27 mouse cellular contexts compared by ENCODE assay signal in the genomic region with DNA sequence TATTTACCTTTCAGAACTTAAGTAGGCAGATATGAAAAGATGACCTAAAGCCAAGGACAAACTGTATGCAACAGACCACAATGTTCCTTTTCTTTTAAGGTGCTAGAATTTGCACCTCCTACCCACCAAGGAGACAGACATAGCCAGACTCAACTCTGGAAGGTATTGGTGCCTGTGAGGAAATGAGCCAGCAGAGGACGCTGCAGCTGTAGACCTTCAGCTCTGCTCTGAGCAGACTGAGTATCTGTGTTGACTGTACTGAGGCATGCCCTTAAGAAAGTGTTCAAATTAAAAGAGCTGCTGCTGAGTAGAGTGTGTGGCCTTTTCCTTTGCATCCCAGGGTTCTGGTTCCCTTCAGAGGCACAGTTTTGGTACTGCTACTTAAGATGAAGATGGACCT. TPM values are rescaled to one million over a fixed set of nuclear protein-coding genes. Genes with fewer than 3 reads are reported as not detected.
DNase-seq lines count a peak whose midpoint lies in the region; ATAC-seq and TF ChIP-seq lines count a peak whose summit lies in the region.
"Had no signal": no experiment of that assay in that cellular context is flagged by ENCODE, and none has a peak within 500 bp of the region (broad histone marks: within the 10 kb centered on the region; RNA-seq: fewer than 3 reads in every experiment).

No protein-coding gene starts in this region.

- H3K27ac ChIP-seq in intestine, postnatal 0 days (ENCODE audit: low read depth, low read length) = no peak overlapping the region
- no peak overlapping the region for H3K27ac ChIP-seq in intestine, embryonic 15.5 days
- H3K27ac ChIP-seq in lung, postnatal 0 days (ENCODE audit: low read length) = no peak overlapping the region
- no peak overlapping the region for H3K27ac ChIP-seq in MEL (ENCODE audit: control insufficient read depth, low read depth, low read length)
- H3K27ac ChIP-seq in stomach, postnatal 0 days (replicated peaks) = no peak overlapping the region
- H3K27ac ChIP-seq: embryonic facial prominence, embryonic 10.5 days; heart, adult 2 months; heart, embryonic 13.5 days; limb, embryonic 10.5 days; neural tube, embryonic 15.5 days had no signal

- no peak for TF ChIP-seq RAD21 in MEL (IDR thresholded peaks at IDR 0.05; ENCODE audit: low read depth, low read length)

- H3K4me1 ChIP-seq in intestine, postnatal 0 days (replicated peaks; ENCODE audit: control insufficient read depth, insufficient read depth, low read length) = no peaks in the 10 kb centered on the region
- H3K4me1 ChIP-seq in intestine, embryonic 15.5 days (replicated peaks) = no peaks in the 10 kb centered on the region
- no peaks in the 10 kb centered on the region for H3K4me1 ChIP-seq in lung, postnatal 0 days (ENCODE audit: insufficient read depth, low read depth, low read length)
- no peaks in the 10 kb centered on the region for H3K4me1 ChIP-seq in MEL (ENCODE audit: control insufficient read depth in 1 of 2, insufficient read depth in 2 of 2, low read length in 2 of 2)
- no peaks in the 10 kb centered on the region for H3K4me1 ChIP-seq in stomach, postnatal 0 days (replicated peaks; ENCODE audit: control insufficient read depth, insufficient read depth)
- H3K4me1 ChIP-seq: embryonic facial prominence, embryonic 10.5 days; heart, embryonic 13.5 days; limb, embryonic 10.5 days; neural tube, embryonic 15.5 days had no signal

- H3K36me3 ChIP-seq in intestine, postnatal 0 days (ENCODE audit: control insufficient read depth, insufficient read depth) = peaks cover 86% of the 10 kb centered on the region
- H3K36me3 ChIP-seq in intestine, embryonic 15.5 days = peaks cover 40% of the 10 kb centered on the region
- H3K36me3 ChIP-seq in lung, postnatal 0 days (ENCODE audit: insufficient read depth, low read length) = peaks cover 32% of the 10 kb centered on the region
- H3K36me3 ChIP-seq in MEL (ENCODE audit: control insufficient read depth in 1 of 2, insufficient read depth in 2 of 2, low read length in 2 of 2) = peaks cover 0 to 40% of the 10 kb centered on the region in 2 experiments; a peak in 2 of 4 replicates
- peaks cover 26% of the 10 kb centered on the region for H3K36me3 ChIP-seq in stomach, postnatal 0 days (ENCODE audit: control insufficient read depth, insufficient read depth, low read length)

- H3K9ac ChIP-seq in intestine, postnatal 0 days (ENCODE audit: low read depth, low read length) = no peak overlapping the region
- no peak overlapping the region for H3K9ac ChIP-seq in intestine, embryonic 15.5 days
- H3K9ac ChIP-seq in lung, postnatal 0 days (replicated peaks; ENCODE audit: low read depth) = no peak overlapping the region
- H3K9ac ChIP-seq in MEL (ENCODE audit: control insufficient read depth, low read depth, low read length, poor library complexity, severe bottlenecking) = no peak overlapping the region
- no peak overlapping the region for H3K9ac ChIP-seq in stomach, postnatal 0 days (ENCODE audit: low read length)
- H3K9ac ChIP-seq: forebrain, postnatal 0 days; heart, embryonic 13.5 days; liver, postnatal 0 days; neural tube, embryonic 15.5 days had no signal

- 89% methylated on average over 1 of the region's 1 CpGs for WGBS in intestine, postnatal 0 days
- WGBS in intestine, embryonic 15.5 days = 93% methylated on average over 1 of the region's 1 CpGs
- 78% methylated on average over 1 of the region's 1 CpGs for WGBS in lung, postnatal 0 days
- WGBS in stomach, postnatal 0 days = 84% methylated on average over 1 of the region's 1 CpGs

- DNase-seq in lung, postnatal 0 days (ENCODE audit: low spot score) = no peak
- no peak for DNase-seq in lung, postnatal 4 days
- no peak for DNase-seq in MEL (ENCODE audit: low read depth, low spot score)
- DNase-seq in stomach, postnatal 0 days (ENCODE audit: low spot score) = peak; percentile 19
- DNase-seq in neural tube, embryonic 10.5 days (ENCODE audit: extremely low spot score, low spot score) = no peak
- DNase-seq: adrenal gland, postnatal 14 days; cerebellum, adult 9-10 months; forebrain, postnatal 0 days; gastrocnemius, postnatal 36 days; heart, adult 2 months; heart, postnatal 14 days; kidney, adult 8-10 months; kidney, postnatal 36 days; liver; liver, postnatal 0 days; lung, postnatal 14 days; right cerebral cortex, adult 18-20 months had no signal

- H3K9me3 ChIP-seq in intestine, postnatal 0 days (ENCODE audit: control insufficient read depth) = no peaks in the 10 kb centered on the region
- no peaks in the 10 kb centered on the region for H3K9me3 ChIP-seq in intestine, embryonic 15.5 days
- no peaks in the 10 kb centered on the region for H3K9me3 ChIP-seq in lung, postnatal 0 days (ENCODE audit: low read length)
- no peaks in the 10 kb centered on the region for H3K9me3 ChIP-seq in MEL (replicated peaks; ENCODE audit: insufficient read depth, low read length)
- H3K9me3 ChIP-seq in stomach, postnatal 0 days (ENCODE audit: control insufficient read depth, low read length) = no peaks in the 10 kb centered on the region
- H3K9me3 ChIP-seq: embryonic facial prominence, embryonic 10.5 days; G1E; heart, embryonic 13.5 days; limb, embryonic 10.5 days; megakaryocyte, embryonic 14.5 days; neural tube, embryonic 15.5 days had no signal

- no peaks in the 10 kb centered on the region for H3K79me2 ChIP-seq in MEL (ENCODE audit: control insufficient read depth, insufficient read depth, low read length, poor library complexity)

- H3K4me3 ChIP-seq in intestine, postnatal 0 days (ENCODE audit: low read depth, low read length) = no peak overlapping the region
- no peak overlapping the region for H3K4me3 ChIP-seq in intestine, embryonic 15.5 days (replicated peaks)
- H3K4me3 ChIP-seq in lung, postnatal 0 days (ENCODE audit: low read depth, low read length) = no peak overlapping the region
- no peak overlapping the region for H3K4me3 ChIP-seq in MEL (ENCODE audit: control insufficient read depth in 1 of 2, insufficient read depth in 1 of 2, low read depth in 2 of 2, low read length in 2 of 2)
- H3K4me3 ChIP-seq in stomach, postnatal 0 days (ENCODE audit: low read depth, low read length) = no peak overlapping the region
- H3K4me3 ChIP-seq: embryonic facial prominence, embryonic 10.5 days; heart, adult 2 months; heart, embryonic 13.5 days; limb, embryonic 10.5 days; megakaryocyte, embryonic 14.5 days; neural tube, embryonic 15.5 days had no signal

- TF ChIP-seq EP300 in lung, postnatal 0 days (IDR thresholded peaks at IDR 0.05) = no peak
- no peak for TF ChIP-seq EP300 in MEL (IDR thresholded peaks at IDR 0.05; ENCODE audit: low read depth in 1 of 2, low read length in 2 of 2)
- TF ChIP-seq EP300 in stomach, postnatal 0 days (optimal IDR thresholded peaks at IDR 0.05) = no peak

- no peak overlapping the region for H3K4me2 ChIP-seq in intestine, postnatal 0 days (replicated peaks; ENCODE audit: low read depth)
- H3K4me2 ChIP-seq in intestine, embryonic 15.5 days (replicated peaks) = no peak overlapping the region
- no peak overlapping the region for H3K4me2 ChIP-seq in lung, postnatal 0 days (replicated peaks; ENCODE audit: low read depth, low read length)
- no peak overlapping the region for H3K4me2 ChIP-seq in stomach, postnatal 0 days (replicated peaks; ENCODE audit: low read depth)
- H3K4me2 ChIP-seq: heart, embryonic 13.5 days; neural tube, embryonic 15.5 days had no signal

- ATAC-seq in intestine, postnatal 0 days = no peak
- ATAC-seq in intestine, embryonic 15.5 days = no peak
- no peak; the same call in 1 of the 2 replicates for ATAC-seq in lung, postnatal 0 days
- peak; percentile 49; the same call in 1 of the 2 replicates for ATAC-seq in stomach, postnatal 0 days (ENCODE audit: low FRiP score, low TSS enrichment)
- ATAC-seq: CD4-positive, CD25-positive, alpha-beta regulatory T cell, adult 4 months; forebrain, postnatal 0 days; liver, postnatal 0 days; midbrain, embryonic 16.5 days had no signal

- peak; percentile 31 for TF ChIP-seq CTCF in intestine, postnatal 0 days (IDR thresholded peaks at IDR 0.05; ENCODE audit: low read depth)
- peak; percentile 41 for TF ChIP-seq CTCF in lung, postnatal 0 days (IDR thresholded peaks at IDR 0.05)
- TF ChIP-seq CTCF in MEL (IDR thresholded peaks at IDR 0.05 in 2 of 3, conservative IDR thresholded peaks at IDR 0.05 in 1 of 3; ENCODE audit: control insufficient read depth in 1 of 3, insufficient read depth in 1 of 3, low read depth in 2 of 3, low read length in 3 of 3, poor library complexity in 1 of 3, severe bottlenecking in 1 of 3) = peak; percentile 9 to 19 (median 11); a peak in 2 of 6 replicates
- peak; percentile 42 for TF ChIP-seq CTCF in stomach, postnatal 0 days (IDR thresholded peaks at IDR 0.05; ENCODE audit: low read depth)

- no peaks in the 10 kb centered on the region for H3K27me3 ChIP-seq in intestine, postnatal 0 days (replicated peaks; ENCODE audit: control insufficient read depth, insufficient read depth, low read length)
- no peaks in the 10 kb centered on the region for H3K27me3 ChIP-seq in intestine, embryonic 15.5 days (replicated peaks)
- no peaks in the 10 kb centered on the region for H3K27me3 ChIP-seq in lung, postnatal 0 days (replicated peaks; ENCODE audit: insufficient read depth, low read length)
- no peaks in the 10 kb centered on the region for H3K27me3 ChIP-seq in MEL (ENCODE audit: control insufficient read depth in 1 of 2, insufficient read depth in 2 of 2, low read length in 2 of 2)
- no peaks in the 10 kb centered on the region for H3K27me3 ChIP-seq in stomach, postnatal 0 days (ENCODE audit: control insufficient read depth, insufficient read depth, low read length)
- H3K27me3 ChIP-seq: heart, embryonic 13.5 days; megakaryocyte, embryonic 14.5 days; neural tube, embryonic 15.5 days had no signal

- no peak for TF ChIP-seq POLR2A in MEL (IDR thresholded peaks at IDR 0.05; ENCODE audit: control insufficient read depth in 1 of 2, insufficient read depth in 1 of 2, low read depth in 1 of 2, low read length in 2 of 2, poor library complexity in 1 of 2)

RNA-seq across cellular contexts. Expression of gene Nup88, which starts 27.2 kb away (rescaled TPM):
- polyA plus RNA-seq in intestine, postnatal 0 days (2015; fragmentation: Nextera tagmentation; extraction: Ambion mirVana) = 35.8 and 37.3 TPM in 2 replicates
- 100 and 104 TPM in 2 replicates for polyA plus RNA-seq in intestine, embryonic 15.5 days (2015; fragmentation: Nextera tagmentation; extraction: Ambion mirVana)
- 56.6 and 58.0 TPM in 2 replicates for polyA plus RNA-seq in lung, postnatal 0 days (2015; fragmentation: Nextera tagmentation; extraction: Ambion mirVana)
- total RNA-seq in MEL (2012; rRNA removed) = 49.8 and 56.3 TPM in 2 replicates
- polyA plus RNA-seq in MEL (2012; ENCODE audit: insufficient read depth in 1 of 2, insufficient read length in 2 of 2, low read depth in 1 of 2, low replicate concordance in 2 of 2, missing spikeins in 1 of 2) = 10 to 100 TPM in 1 of 2 experiments, not detected in 1; 72.5 TPM
- polyA plus RNA-seq in stomach, postnatal 0 days (2015; fragmentation: Nextera tagmentation; extraction: Ambion mirVana) = 54.4 and 56.4 TPM in 2 replicates

RNA-seq across cellular contexts. Expression of gene Rpain, which starts 27.4 kb away (rescaled TPM):
- 42.8 and 49.3 TPM in 2 replicates for polyA plus RNA-seq in intestine, postnatal 0 days (2015; fragmentation: Nextera tagmentation; extraction: Ambion mirVana)
- polyA plus RNA-seq in intestine, embryonic 15.5 days (2015; fragmentation: Nextera tagmentation; extraction: Ambion mirVana) = 63.3 and 66.7 TPM in 2 replicates
- 90.4 and 97.5 TPM in 2 replicates for polyA plus RNA-seq in lung, postnatal 0 days (2015; fragmentation: Nextera tagmentation; extraction: Ambion mirVana)
- 55.8 and 60.8 TPM in 2 replicates for total RNA-seq in MEL (2012; rRNA removed)
- 10 to 100 TPM in 1 of 2 experiments, not detected in 1; 93.5 TPM for polyA plus RNA-seq in MEL (2012; ENCODE audit: insufficient read depth in 1 of 2, insufficient read length in 2 of 2, low read depth in 1 of 2, low replicate concordance in 2 of 2, missing spikeins in 1 of 2)
- 39.9 and 42.2 TPM in 2 replicates for polyA plus RNA-seq in stomach, postnatal 0 days (2015; fragmentation: Nextera tagmentation; extraction: Ambion mirVana)

RNA-seq across cellular contexts. Expression of gene C1qbp, which starts 40.2 kb away (rescaled TPM):
- polyA plus RNA-seq in intestine, postnatal 0 days (2015; fragmentation: Nextera tagmentation; extraction: Ambion mirVana) = 137 and 145 TPM in 2 replicates
- polyA plus RNA-seq in intestine, embryonic 15.5 days (2015; fragmentation: Nextera tagmentation; extraction: Ambion mirVana) = 360 and 393 TPM in 2 replicates
- 79.6 and 83.4 TPM in 2 replicates for polyA plus RNA-seq in lung, postnatal 0 days (2015; fragmentation: Nextera tagmentation; extraction: Ambion mirVana)
- 164 and 188 TPM in 2 replicates for total RNA-seq in MEL (2012; rRNA removed)
- polyA plus RNA-seq in MEL (2012; ENCODE audit: insufficient read depth in 1 of 2, insufficient read length in 2 of 2, low read depth in 1 of 2, low replicate concordance in 2 of 2, missing spikeins in 1 of 2) = 100 to 1,000 TPM in 1 of 2 experiments, not detected in 1; 614 TPM
- 168 and 175 TPM in 2 replicates for polyA plus RNA-seq in stomach, postnatal 0 days (2015; fragmentation: Nextera tagmentation; extraction: Ambion mirVana)
